Mouse (Mus musculus) thymus, postnatal 4 days (tissue): ENCODE results near the gene Gucy2f.
"Not testable (repeated sequence)": the region's sequence is repeated elsewhere in the genome, so short reads cannot be mapped to it uniquely, and the experiment has no call there.

Experiments used
- DNase-seq: peaks from one replicate; pipeline ENCODE4 v3.0.0; 2021

Gene Gucy2f

GRCm38 (mm10) chrX:142196831-142197230 lies at the start of gene Gucy2f:
Gene Gucy2f (minus strand): TSS chrX:142196931.
- DNase-seq = no peak

GRCm38 (mm10) chrX:142245682-142246327 lies 49.1 kb upstream of the Gucy2f start:
- no peak for DNase-seq

- DNase-seq = no peak
These were observed 40.4 kb upstream of the Gucy2f start for GRCm38 (mm10) chrX:142237101-142237500.

- DNase-seq = not testable (repeated sequence)
These were observed 39.4 kb upstream of the Gucy2f start for GRCm38 (mm10) chrX:142236146-142236545.

GRCm38 (mm10) chrX:142228769-142229158 lies 32.0 kb upstream of the Gucy2f start:
- no peak for DNase-seq

- peak; percentile 72 for DNase-seq
These were observed 31.5 kb upstream of the Gucy2f start for GRCm38 (mm10) chrX:142228055-142228768.

- peak; percentile 50 for DNase-seq
These were observed 30.8 kb upstream of the Gucy2f start for GRCm38 (mm10) chrX:142227398-142228054.

GRCm38 (mm10) chrX:142226542-142226941 lies 29.8 kb upstream of the Gucy2f start, which contains the start of gene Nxt2:
Gene Nxt2 (plus strand): TSS chrX:142226770.
- DNase-seq = no peak

- peak; percentile 7 for DNase-seq
These were observed 3.6 kb upstream of the Gucy2f start for GRCm38 (mm10) chrX:142200295-142200694.

- no peak for DNase-seq
These were observed 1.2 kb downstream of the Gucy2f start for GRCm38 (mm10) chrX:142195551-142195950.

GRCm38 (mm10) chrX:142194420-142194819 lies 2.3 kb downstream of the Gucy2f start:
- DNase-seq = no peak

GRCm38 (mm10) chrX:142190355-142190754 lies 6.4 kb downstream of the Gucy2f start:
- no peak for DNase-seq

GRCm38 (mm10) chrX:142189023-142189703 lies 7.6 kb downstream of the Gucy2f start:
- DNase-seq = peak; percentile 6

GRCm38 (mm10) chrX:142182026-142182425 lies 14.7 kb downstream of the Gucy2f start:
- DNase-seq = no peak

GRCm38 (mm10) chrX:142176981-142177380 lies 19.8 kb downstream of the Gucy2f start:
- no peak for DNase-seq

- DNase-seq = no peak
These were observed 81.0 kb downstream of the Gucy2f start for GRCm38 (mm10) chrX:142115779-142116178.

GRCm38 (mm10) chrX:142111236-142111635 lies 85.5 kb downstream of the Gucy2f start:
- no peak for DNase-seq

GRCm38 (mm10) chrX:142096904-142097303 lies 99.8 kb downstream of the Gucy2f start:
- DNase-seq = no peak

- no peak for DNase-seq
These were observed 101.2 kb downstream of the Gucy2f start for GRCm38 (mm10) chrX:142095579-142095978.

GRCm38 (mm10) chrX:142062585-142062984 lies 134.1 kb downstream of the Gucy2f start:
- no peak for DNase-seq
